Mouse (Mus musculus): Measurements from ENCODE around the gene Ube2e1.

The Ube2e1 gene

DNA sequence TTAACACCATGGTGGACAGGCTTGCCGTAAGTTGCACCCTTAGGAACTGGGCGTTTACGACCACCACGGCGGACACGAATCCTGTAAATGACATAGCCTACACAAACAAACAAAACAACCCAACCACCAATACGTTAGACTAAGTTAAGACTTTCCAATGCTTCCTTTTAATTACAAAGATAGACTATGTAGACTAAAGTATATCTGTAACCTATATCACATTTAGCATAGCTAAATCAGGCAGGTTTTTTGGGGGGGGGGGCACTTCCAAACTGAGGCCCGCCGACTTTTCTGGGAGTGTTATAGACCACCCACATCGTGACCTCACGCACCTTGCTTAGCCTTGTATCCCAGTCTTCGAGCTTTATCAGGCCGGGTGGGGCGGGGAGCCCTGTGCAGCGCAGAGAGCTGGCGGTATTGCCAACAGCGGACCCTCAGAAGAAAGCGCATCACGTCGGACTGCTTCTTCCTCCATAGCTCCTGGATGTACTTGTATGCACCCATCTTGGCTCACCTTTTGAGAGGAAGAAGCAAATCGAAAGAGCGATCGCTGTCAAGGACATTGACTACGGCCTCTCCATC, 61.6 kb downstream of the Ube2e1 start:
- in situ Hi-C loops (cut with MboI; ENCODE audit: unreplicated experiment in 2 of 2) = loop anchor here in 1 of 2 experiments (5.0 kb wide), 1 partner anchor 33 kb away; the partner anchor contains the start of gene Nr1d2

DNA sequence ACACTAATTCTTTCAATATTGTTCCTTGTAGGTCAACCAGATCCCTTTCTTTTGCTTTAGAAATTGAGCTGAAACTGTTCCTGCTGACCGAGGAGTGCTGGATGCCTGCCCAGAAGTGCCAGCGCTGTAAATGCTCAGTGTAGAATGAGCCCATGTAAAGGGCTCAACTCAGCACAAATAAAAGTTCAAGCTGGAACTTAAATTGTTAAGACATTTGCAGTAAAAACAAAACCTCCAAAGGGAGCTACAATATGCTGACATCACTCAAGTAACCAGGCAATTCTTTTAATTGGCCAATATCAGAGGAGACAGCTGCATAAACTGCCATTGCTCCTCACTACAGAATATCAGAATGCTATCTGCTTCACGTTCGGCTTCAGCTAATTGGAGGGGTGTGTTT, 68.2 kb downstream of the Ube2e1 start:
- in situ Hi-C loops (cut with MboI; ENCODE audit: unreplicated experiment in 2 of 2) = no loop called here

DNA sequence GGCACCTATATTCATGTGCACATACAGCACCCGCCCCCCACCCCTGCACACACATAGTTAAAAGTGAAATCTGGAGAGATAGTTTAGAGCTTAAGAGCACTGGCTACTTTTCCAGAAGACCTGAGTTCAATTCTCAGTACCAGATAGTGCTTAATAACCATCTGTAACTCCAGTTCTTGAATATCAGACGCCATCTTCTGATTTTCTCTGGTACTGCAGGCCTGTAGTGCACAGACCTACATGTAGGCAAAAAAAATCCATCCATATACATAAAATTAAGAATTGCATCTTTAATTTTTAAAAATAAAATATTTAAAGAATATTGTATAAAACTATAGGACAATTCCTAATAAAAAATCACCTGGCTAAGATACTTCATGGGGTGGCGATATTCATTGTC, 70.5 kb downstream of the Ube2e1 start:
- in situ Hi-C loops (cut with MboI; ENCODE audit: unreplicated experiment in 2 of 2) = no loop called here

DNA sequence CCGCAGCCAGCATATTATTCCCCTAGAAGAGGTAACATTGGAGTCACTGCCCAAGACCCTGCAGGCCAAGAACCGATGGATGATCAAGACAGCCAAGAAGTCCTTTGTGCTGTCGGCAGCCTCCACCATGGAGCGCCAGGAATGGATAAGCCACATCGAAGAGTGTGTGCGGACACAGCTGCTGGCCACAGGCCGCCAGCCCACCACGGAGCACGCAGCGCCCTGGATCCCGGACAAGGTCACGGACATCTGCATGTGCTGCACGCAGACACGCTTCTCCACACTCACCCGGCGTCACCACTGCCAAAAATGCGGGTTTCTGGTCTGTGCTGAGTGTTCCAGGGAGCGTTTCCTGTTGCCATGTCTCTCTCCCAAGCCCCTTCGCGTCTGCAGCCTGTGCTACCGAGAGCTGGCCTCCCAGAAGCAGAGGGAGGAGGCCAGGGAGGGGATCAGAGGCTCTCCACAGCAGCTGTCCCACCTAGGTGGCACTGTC, 89.0 kb downstream of the Ube2e1 start:
- in situ Hi-C loops (cut with MboI; ENCODE audit: unreplicated experiment in 2 of 2) = no loop called here

DNA sequence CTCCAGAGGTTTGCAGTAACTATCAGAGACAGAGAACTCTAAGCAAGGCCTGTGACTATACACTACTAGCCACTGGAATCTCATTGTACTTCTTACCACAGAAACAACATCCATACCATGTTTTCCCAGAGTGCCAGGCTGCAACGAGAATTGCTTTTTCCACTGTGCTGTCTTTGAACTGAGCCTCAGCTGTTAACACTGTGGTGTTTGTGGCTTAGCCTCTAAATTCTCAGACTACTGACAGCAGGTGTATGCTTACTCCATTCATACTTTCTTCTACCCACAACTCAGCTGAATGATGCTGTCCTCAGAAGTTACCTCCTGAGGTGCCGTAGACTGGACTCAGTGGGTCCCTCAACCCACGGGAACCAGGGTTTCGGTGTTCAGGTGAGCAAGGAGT, 89.9 kb downstream of the Ube2e1 start:
- in situ Hi-C loops (cut with MboI; ENCODE audit: unreplicated experiment in 2 of 2) = no loop called here

DNA sequence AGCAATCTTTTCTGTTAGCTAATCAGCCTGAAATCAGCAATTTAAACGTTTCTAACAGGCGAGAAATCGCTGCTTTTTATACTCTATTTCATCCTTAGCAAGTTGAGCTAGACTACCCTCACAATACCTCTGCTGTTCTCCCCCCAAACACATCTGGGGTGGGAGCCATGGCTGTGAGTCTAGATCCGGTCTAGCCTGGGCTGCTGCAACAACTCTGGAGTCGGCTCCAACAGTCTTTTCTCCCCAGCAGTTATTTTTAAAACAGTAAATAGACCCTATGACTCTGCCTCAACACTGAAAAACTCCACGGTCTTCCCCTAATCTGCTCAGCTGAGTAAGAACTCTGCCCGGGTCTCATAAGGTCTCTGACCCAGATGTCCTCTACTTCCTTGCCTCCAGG, 91.5 kb downstream of the Ube2e1 start:
- in situ Hi-C loops (cut with MboI; ENCODE audit: unreplicated experiment in 2 of 2) = no loop called here

DNA sequence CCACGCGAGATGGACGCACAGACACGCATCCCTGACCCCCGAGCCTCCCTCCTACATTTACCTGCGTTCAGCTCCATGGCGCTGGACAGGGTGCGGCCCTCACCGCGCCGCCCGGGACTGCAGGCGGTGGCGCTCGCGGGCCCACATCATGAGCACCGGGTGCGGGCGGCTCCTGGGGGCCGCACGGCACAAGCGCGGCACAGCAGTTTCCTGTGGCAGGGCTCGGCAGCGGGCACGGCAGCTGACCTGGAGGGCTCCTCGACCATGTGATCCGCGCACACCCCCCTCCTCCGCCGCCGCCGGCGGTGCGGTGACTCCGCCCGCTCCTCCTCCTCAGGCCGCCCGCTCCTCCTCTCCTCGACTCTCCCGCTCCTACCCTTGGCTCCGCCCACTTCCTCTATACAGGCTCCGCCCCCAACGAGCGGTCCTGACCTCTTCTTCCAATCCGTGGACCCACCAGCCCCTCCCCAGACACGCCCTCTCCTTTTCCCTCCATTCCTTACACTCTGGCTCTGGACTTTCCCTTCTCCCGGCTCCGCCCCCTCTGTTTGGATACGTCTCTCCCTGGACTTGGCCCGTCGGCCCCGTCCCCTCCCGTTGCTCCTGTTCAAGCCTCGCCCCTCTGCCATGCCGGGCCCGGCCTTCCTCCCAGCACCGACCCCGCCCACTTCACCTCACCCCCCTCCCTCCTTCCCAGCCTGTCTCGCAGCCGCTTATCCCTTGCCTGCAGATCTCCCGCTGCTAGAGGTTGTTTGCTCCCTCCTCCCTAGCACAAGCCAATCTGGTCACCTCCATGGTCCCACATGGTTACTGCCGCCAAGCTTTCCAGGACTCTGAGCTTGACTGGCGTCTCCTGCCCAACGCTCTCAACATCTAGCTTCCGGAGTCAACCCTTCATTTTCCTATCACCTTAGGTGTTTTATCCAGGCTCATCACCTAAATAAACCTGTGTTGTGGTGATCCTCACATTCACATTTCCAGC, 92.6 kb downstream of the Ube2e1 start, which contains the start of gene Nr1d2:
TSS of gene Nr1d2 (minus strand) at position 378 of the 982 bp plus-strand sequence.
- in situ Hi-C loops (cut with MboI; ENCODE audit: unreplicated experiment in 2 of 2) = loop anchor here in 1 of 2 experiments (5.0 kb wide), 1 partner anchor 33 kb away; the partner anchor contains the start of genes Nkiras1 and Rpl15

DNA sequence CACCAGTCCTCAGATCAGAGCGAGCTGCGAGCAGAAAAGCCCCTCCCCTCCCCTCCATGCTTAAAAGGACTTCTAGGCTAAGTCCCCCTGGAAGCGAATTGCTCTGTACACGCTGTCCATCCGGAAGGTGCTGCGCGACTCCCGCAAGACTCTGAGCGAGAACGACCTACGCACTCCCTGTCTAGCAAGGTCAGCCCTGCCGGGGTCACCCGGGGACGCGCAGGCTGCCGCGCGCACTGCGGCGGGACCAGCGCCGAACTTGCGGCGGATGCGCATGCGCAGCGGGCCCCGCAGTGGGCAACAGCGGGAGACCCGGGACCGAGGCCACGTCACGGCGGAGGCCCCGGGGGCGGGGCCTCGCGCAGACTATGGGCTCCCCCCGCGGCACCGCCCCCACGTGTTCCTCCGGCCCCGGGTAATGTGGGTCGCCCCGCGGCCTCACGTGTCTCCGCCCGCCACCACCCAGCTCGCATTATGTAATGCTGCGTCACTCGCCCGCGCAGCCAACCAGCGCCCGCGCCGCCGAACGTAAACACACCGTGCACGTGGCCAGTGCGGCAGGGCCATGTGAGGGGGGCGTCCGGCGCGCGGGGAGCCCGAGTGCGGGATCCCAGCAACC, 93.4 kb downstream of the Ube2e1 start:
- in situ Hi-C loops (cut with MboI; ENCODE audit: unreplicated experiment in 2 of 2) = loop anchor here in 1 of 2 experiments (5.0 kb wide), 1 partner anchor 34 kb away; the partner anchor contains the start of genes Nkiras1 and Rpl15

DNA sequence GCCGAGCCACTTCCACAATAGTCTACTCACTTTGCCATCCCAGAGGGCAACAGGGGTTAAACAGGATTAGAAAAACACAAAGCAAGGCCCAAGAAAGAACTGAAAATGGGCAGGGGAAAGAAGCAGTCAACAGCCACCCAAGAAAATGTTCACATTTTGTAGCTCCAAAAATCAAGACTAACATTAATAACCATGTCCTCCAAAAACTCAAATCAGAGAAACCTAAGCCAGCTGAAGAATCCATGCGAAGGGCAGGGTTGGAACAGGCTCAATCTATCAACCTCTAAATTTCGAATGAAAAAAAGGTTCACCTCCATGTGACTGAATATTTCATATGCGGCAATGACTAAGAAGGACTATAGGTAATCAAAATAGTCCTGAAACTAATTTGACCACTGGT, 94.3 kb downstream of the Ube2e1 start:
- in situ Hi-C loops (cut with MboI; ENCODE audit: unreplicated experiment in 2 of 2) = loop anchor here in 1 of 2 experiments (5.0 kb wide), 1 partner anchor 35 kb away; the partner anchor contains the start of genes Nkiras1 and Rpl15

DNA sequence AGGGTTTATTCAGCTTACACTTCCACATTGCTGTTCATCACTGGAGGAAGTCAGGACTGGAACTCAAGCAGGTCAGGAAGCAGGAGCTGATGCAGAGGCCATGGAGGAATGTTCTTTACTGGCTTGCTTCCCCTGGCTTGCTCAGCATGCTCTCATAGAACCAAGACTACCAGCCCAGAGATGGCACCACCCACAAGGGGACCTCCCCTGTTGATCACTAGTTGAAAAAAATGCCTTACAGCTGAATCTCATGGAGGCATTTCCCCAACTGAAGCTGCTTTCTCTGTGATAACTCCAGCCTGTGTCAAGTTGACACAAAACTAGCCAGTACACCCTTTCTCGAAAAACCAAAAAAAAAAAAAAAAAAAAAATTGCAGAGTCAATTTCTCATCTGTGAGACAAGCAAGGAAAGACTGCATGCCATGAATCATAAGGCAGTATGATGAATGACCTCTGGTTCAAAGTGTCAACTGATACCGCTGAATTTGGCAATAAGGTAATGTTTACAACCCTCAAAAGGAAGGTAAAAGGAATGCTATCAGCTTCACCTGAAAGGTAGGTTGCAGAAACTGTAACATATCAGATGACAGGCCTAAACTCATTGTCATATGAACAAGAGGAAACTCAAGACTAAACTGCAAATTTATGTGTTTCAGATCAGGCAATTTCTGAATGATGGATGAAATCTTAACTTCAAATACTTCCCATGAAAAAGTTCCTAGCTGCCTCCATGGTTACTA, 95.0 kb downstream of the Ube2e1 start:
- in situ Hi-C loops (cut with MboI; ENCODE audit: unreplicated experiment in 2 of 2) = loop anchor here in 1 of 2 experiments (5.0 kb wide), 1 partner anchor 36 kb away; the partner anchor contains the start of genes Nkiras1 and Rpl15

DNA sequence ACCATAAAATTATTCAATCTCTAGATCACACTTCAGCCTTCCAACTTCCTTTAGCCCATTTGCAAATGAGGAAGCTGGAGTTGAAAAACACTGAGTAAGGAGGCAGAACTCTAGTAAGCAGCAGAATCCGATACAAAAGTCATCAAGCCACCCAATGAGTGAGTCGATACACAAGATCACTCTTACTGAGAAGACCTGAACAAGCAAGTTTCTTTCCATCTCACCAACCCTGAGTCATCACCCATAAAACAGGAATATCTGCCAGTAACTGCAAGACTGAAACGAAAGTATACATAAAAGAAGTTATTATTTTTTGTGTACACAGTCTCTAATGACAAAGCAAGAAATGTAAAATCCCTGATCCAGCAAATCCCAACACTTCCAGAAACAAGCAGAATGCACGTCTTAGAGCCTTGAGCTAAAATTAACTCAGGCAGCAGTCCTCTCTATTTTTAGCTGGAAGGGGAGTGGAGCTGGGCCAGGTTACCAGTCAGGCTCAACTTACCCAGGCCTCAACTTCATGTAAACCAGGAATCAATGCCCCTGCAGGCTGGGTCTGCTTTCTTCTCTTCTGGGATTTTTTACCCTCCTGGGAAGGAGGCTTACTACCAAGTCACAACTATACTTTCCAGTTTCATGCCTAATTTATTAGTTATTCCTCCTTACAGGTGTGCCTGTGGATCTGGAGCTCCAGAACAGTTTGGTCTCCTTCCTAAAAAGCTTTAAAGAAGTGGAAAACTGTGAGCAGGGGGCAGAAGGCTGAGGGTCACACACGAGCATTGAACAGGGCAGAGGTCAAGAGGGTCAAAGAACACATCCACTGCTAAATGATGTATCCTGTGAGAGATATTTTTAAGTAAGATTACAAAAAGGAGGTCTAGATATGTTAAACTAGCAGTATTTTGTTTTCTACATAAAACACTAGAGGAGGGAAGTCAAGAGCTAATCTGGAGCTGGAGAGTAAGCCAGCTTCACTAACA, 97.4 kb downstream of the Ube2e1 start:
- in situ Hi-C loops (cut with MboI; ENCODE audit: unreplicated experiment in 2 of 2) = no loop called here

DNA sequence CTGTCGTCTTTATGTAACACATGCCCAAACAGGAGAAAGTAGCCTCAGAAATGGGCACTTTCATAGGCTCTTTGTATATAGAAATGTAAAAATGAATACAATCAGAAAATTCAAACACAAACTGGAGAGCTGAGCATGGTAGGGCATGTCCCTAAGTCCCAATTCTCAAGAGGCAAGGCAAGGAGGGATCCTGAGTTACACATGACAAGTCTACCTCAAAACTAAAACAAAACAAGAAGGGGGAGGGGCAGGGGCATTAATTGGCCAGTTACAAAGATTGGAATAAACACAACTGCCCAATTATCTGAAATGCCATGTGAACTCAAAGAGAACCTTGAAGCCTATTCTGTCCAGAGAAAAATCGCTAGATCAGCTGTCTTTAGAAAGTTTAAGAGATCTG, 98.6 kb downstream of the Ube2e1 start:
- in situ Hi-C loops (cut with MboI; ENCODE audit: unreplicated experiment in 2 of 2) = no loop called here
